Mouse (Mus musculus) gastrocnemius, adult 2 months (tissue): ENCODE measurements at regions not wholly inside any gene's neighbourhood (a gene's known extent, or its start where the extent isn't known, plus 50 kb on each side); places are given as distances from the start of the nearest gene placed in this dataset.

Source experiments
- DNase-seq: peaks from one replicate; pipeline ENCODE4 v3.0.0; 2022
- H3K27ac ChIP-seq: fragments of 200-600 bp; 2 replicates; pipeline ENCODE4 v1.8.1; 2022; ENCODE audit warnings: mild to moderate bottlenecking
- H3K4me3 ChIP-seq: fragments of 200-600 bp; 2 replicates; pipeline ENCODE4 v1.8.1; 2022; ENCODE audit warnings: mild to moderate bottlenecking, moderate library complexity
- CTCF ChIP-seq: fragments of 200-600 bp; IDR thresholded peaks from 2 replicates; pipeline ENCODE4 v1.8.1; 2022; ENCODE audit warnings: antibody characterized with exemption, mild to moderate bottlenecking, moderate library complexity
- intact Hi-C: fragments of 180-260 bp; cut with DNase I; formaldehyde crosslinking; loops from one replicate; pipeline ENCODE4 v1.15.1; 2025

- Histone ChIP-seq H3K27ac (no peak overlapping the region), H3K4me3 (no peak overlapping the region)
- intact Hi-C loops, result no loop called here
- DNase-seq, result no peak
- no peak for TF ChIP-seq CTCF
These were observed 219.5 kb downstream of the Ptprc start for GRCm38 (mm10) chr1:137955993-137956392.

GRCm38 (mm10) chr1:137955139-137955538 is 220.4 kb downstream of the Ptprc start:
- Histone ChIP-seq H3K27ac (no peak overlapping the region), H3K4me3 (no peak overlapping the region)
- TF ChIP-seq CTCF, result no peak
- no peak for DNase-seq
- intact Hi-C loops, result no loop called here

- Histone ChIP-seq H3K4me3 (no peak overlapping the region), H3K27ac (no peak overlapping the region)
- TF ChIP-seq CTCF, result no peak
- no peak for DNase-seq
- intact Hi-C loops, result no loop called here
These were observed 222.1 kb downstream of the Ptprc start for GRCm38 (mm10) chr1:137953369-137953768.

- intact Hi-C loops, result no loop called here
- no peak for TF ChIP-seq CTCF
- Histone ChIP-seq H3K4me3 (no peak overlapping the region), H3K27ac (no peak overlapping the region)
- no peak for DNase-seq
These were observed 222.7 kb downstream of the Ptprc start for GRCm38 (mm10) chr1:137952777-137953176.

- Histone ChIP-seq H3K27ac (no peak overlapping the region), H3K4me3 (no peak overlapping the region)
- intact Hi-C loops, result no loop called here
- no peak for DNase-seq
- TF ChIP-seq CTCF, result no peak
These were observed 227.6 kb downstream of the Ptprc start for GRCm38 (mm10) chr1:137947900-137948299.

GRCm38 (mm10) chr1:137941776-137942522 is 233.6 kb downstream of the Ptprc start:
- TF ChIP-seq CTCF, result no peak
- H3K4me3 ChIP-seq, result no peak overlapping the region
- DNase-seq, result no peak
- H3K27ac ChIP-seq, result no peak overlapping the region
- intact Hi-C loops, result no loop called here

- no peak for TF ChIP-seq CTCF
- H3K4me3 ChIP-seq, result no peak overlapping the region
- intact Hi-C loops, result no loop called here
- no peak for DNase-seq
- no peak overlapping the region for H3K27ac ChIP-seq
These were observed 239.8 kb downstream of the Ptprc start for GRCm38 (mm10) chr1:137935746-137936145.

- DNase-seq, result no peak
- no peak overlapping the region for H3K27ac ChIP-seq
- intact Hi-C loops, result no loop called here
- H3K4me3 ChIP-seq, result no peak overlapping the region
- no peak for TF ChIP-seq CTCF
These were observed 245.7 kb downstream of the Ptprc start for GRCm38 (mm10) chr1:137929764-137930163.

GRCm38 (mm10) chr1:137928522-137928921 is 247.0 kb downstream of the Ptprc start:
- peak overlapping the region; percentile 61 for H3K4me3 ChIP-seq
- peak overlapping the region; percentile 38 for H3K27ac ChIP-seq
- intact Hi-C loops, result no loop called here
- peak; percentile 65 for DNase-seq
- no peak for TF ChIP-seq CTCF

GRCm38 (mm10) chr1:137927953-137928352 is 247.6 kb downstream of the Ptprc start:
- peak overlapping the region; percentile 61 for H3K4me3 ChIP-seq
- DNase-seq, result peak; percentile 70
- intact Hi-C loops, result no loop called here
- no peak for TF ChIP-seq CTCF
- peak overlapping the region; percentile 38 for H3K27ac ChIP-seq

- intact Hi-C loops, result no loop called here
- Histone ChIP-seq H3K27ac (no peak overlapping the region), H3K4me3 (no peak overlapping the region)
- DNase-seq, result no peak
- no peak for TF ChIP-seq CTCF
These were observed 249.2 kb downstream of the Ptprc start for GRCm38 (mm10) chr1:137926326-137926725.

- no peak for DNase-seq
- no peak for TF ChIP-seq CTCF
- intact Hi-C loops, result no loop called here
- no peak overlapping the region for H3K4me3 ChIP-seq
- no peak overlapping the region for H3K27ac ChIP-seq
These were observed 251.4 kb downstream of the Ptprc start for GRCm38 (mm10) chr1:137924156-137924555.

- no peak overlapping the region for H3K4me3 ChIP-seq
- no peak for TF ChIP-seq CTCF
- intact Hi-C loops, result no loop called here
- DNase-seq, result no peak
- no peak overlapping the region for H3K27ac ChIP-seq
These were observed 251.8 kb downstream of the Ptprc start for GRCm38 (mm10) chr1:137923705-137924104.

GRCm38 (mm10) chr1:137922769-137923168 is 252.7 kb downstream of the Ptprc start:
- intact Hi-C loops, result no loop called here
- Histone ChIP-seq H3K27ac (no peak overlapping the region), H3K4me3 (no peak overlapping the region)
- no peak for TF ChIP-seq CTCF
- no peak for DNase-seq

- TF ChIP-seq CTCF, result no peak
- no peak for DNase-seq
- intact Hi-C loops, result no loop called here
- Histone ChIP-seq H3K4me3 (no peak overlapping the region), H3K27ac (no peak overlapping the region)
These were observed 253.9 kb downstream of the Ptprc start for GRCm38 (mm10) chr1:137921592-137921991.
